Mouse (Mus musculus) MEL (cell line): Measurements from ENCODE around the gene Gm10031. TPM values are rescaled to one million over a fixed set of nuclear protein-coding genes. Genes with fewer than 3 reads are reported as not detected.

Experiments
- DNase-seq: peaks from one replicate; pipeline ENCODE4 v3.0.0; 2011; ENCODE audit warnings: low read depth, low spot score
- H3K27ac ChIP-seq: 2 replicates; pipeline ENCODE4 v1.5.1; 2012; ENCODE audit warnings: low read depth, mild to moderate bottlenecking, control low read depth, low read length, moderate library complexity; ENCODE audit not compliant: control insufficient read depth
- H3K27me3 ChIP-seq, 2 experiments: fragments of 150-350 bp in 1 of 2; sonication (generic) in 1 of 2; 2 replicates each; pipeline ENCODE4 v1.6.1; 2012; ENCODE audit warnings: low read length in 2 of 2, mild to moderate bottlenecking in 2 of 2, improper control_type of control experiment in 1 of 2, moderate library complexity in 1 of 2; ENCODE audit not compliant: insufficient read depth in 2 of 2, control insufficient read depth in 1 of 2
- H3K36me3 ChIP-seq, 2 experiments: 2 replicates each; pipeline ENCODE4 v1.6.1; 2012 to 2014; ENCODE audit warnings: low read length in 2 of 2, improper control_type of control experiment in 1 of 2, inconsistent platforms in 1 of 2, mild to moderate bottlenecking in 1 of 2; ENCODE audit not compliant: insufficient read depth in 2 of 2, control insufficient read depth in 1 of 2
- H3K4me1 ChIP-seq, 2 experiments: fragments of 150-350 bp in 1 of 2; sonication (generic) in 1 of 2; 2 replicates each; pipeline ENCODE4 v1.6.1; 2012; ENCODE audit warnings: low read length in 2 of 2, improper control_type of control experiment in 1 of 2, mild to moderate bottlenecking in 1 of 2; ENCODE audit not compliant: insufficient read depth in 2 of 2, control insufficient read depth in 1 of 2
- H3K4me3 ChIP-seq, 2 experiments: fragments of 150-350 bp in 1 of 2; sonication (generic) in 1 of 2; 2 replicates each; pipeline ENCODE4 v1.5.1; 2012; ENCODE audit warnings: low read depth in 2 of 2, low read length in 2 of 2, mild to moderate bottlenecking in 2 of 2, moderate library complexity in 2 of 2, control low read depth in 1 of 2, improper control_type of control experiment in 1 of 2; ENCODE audit not compliant: control insufficient read depth in 1 of 2, insufficient read depth in 1 of 2
- H3K79me2 ChIP-seq: 2 replicates; pipeline ENCODE4 v1.6.1; 2012; ENCODE audit warnings: mild to moderate bottlenecking, low read length, moderate library complexity; ENCODE audit not compliant: control insufficient read depth, poor library complexity, insufficient read depth
- H3K9ac ChIP-seq: 2 replicates; pipeline ENCODE4 v1.6.1; 2012; ENCODE audit warnings: low read depth, mild to moderate bottlenecking, control low read depth, low read length, moderate library complexity; ENCODE audit not compliant: control insufficient read depth, poor library complexity, severe bottlenecking
- H3K9me3 ChIP-seq: fragments of 150-350 bp; sonication (generic); replicated peaks from 2 replicates; pipeline ENCODE4 v1.6.1; 2012; ENCODE audit warnings: mild to moderate bottlenecking, low read length, improper control_type of control experiment, moderate library complexity; ENCODE audit not compliant: insufficient read depth
- BHLHE40 ChIP-seq: IDR thresholded peaks from 2 replicates; pipeline ENCODE4 v1.6.1; 2012; ENCODE audit warnings: low read depth, mild to moderate bottlenecking, inconsistent platforms, low read length, improper control_type of control experiment, borderline replicate concordance
- CHD2 ChIP-seq: IDR thresholded peaks from 2 replicates; pipeline ENCODE4 v1.6.1; 2011; ENCODE audit warnings: low read length, improper control_type of control experiment
- CTCF ChIP-seq, 3 experiments: IDR thresholded peaks in 2 of 3; conservative IDR thresholded peaks in 1 of 3; 2 replicates each; pipeline ENCODE4 v1.5.1; 2011 to 2012; ENCODE audit warnings: low read length in 3 of 3, low read depth in 2 of 3, mild to moderate bottlenecking in 2 of 3, improper control_type of control experiment in 1 of 3, inconsistent platforms in 1 of 3, mixed read lengths in 1 of 3, moderate library complexity in 1 of 3; ENCODE audit not compliant: control insufficient read depth in 1 of 3, insufficient read depth in 1 of 3, poor library complexity in 1 of 3, severe bottlenecking in 1 of 3
- E2F4 ChIP-seq: IDR thresholded peaks from 2 replicates; pipeline ENCODE4 v1.6.1; 2011; ENCODE audit warnings: low read depth, low read length, improper control_type of control experiment, borderline replicate concordance
- EP300 ChIP-seq, 2 experiments: IDR thresholded peaks; 2 replicates each; pipeline ENCODE4 v1.6.1; 2011; ENCODE audit warnings: improper control_type of control experiment in 2 of 2, low read length in 2 of 2, low read depth in 1 of 2, mild to moderate bottlenecking in 1 of 2
- ETS1 ChIP-seq: IDR thresholded peaks from 2 replicates; pipeline ENCODE4 v1.6.1; 2012; ENCODE audit warnings: low read depth, mild to moderate bottlenecking, inconsistent platforms, low read length, improper control_type of control experiment, moderate library complexity
- GABPA ChIP-seq: IDR thresholded peaks from 2 replicates; pipeline ENCODE4 v1.6.1; 2012; ENCODE audit warnings: low read depth, mild to moderate bottlenecking, inconsistent platforms, low read length, improper control_type of control experiment, moderate library complexity
- GATA1 ChIP-seq: IDR thresholded peaks from 2 replicates; pipeline ENCODE4 v1.6.1; 2011; ENCODE audit warnings: low read depth, low read length, improper control_type of control experiment
- KAT2A ChIP-seq: conservative IDR thresholded peaks from 2 replicates; pipeline ENCODE4 v1.6.1; 2012; ENCODE audit warnings: low read depth, low read length, improper control_type of control experiment, inconsistent platforms
- MAFK ChIP-seq: IDR thresholded peaks from 2 replicates; pipeline ENCODE4 v1.6.1; 2011; ENCODE audit warnings: low read depth, mild to moderate bottlenecking, low read length, improper control_type of control experiment, borderline replicate concordance
- MAX ChIP-seq: IDR thresholded peaks from 2 replicates; pipeline ENCODE4 v1.6.1; 2011; ENCODE audit warnings: low read length, improper control_type of control experiment
- POLR2AphosphoS2 ChIP-seq: IDR thresholded peaks from 2 replicates; pipeline ENCODE4 v1.6.1; 2011; ENCODE audit warnings: low read length, improper control_type of control experiment
- POLR2AphosphoS5 ChIP-seq: IDR thresholded peaks from 2 replicates; pipeline ENCODE4 v1.6.1; 2012; ENCODE audit warnings: low read depth, borderline replicate concordance, mild to moderate bottlenecking, inconsistent platforms, low read length, moderate library complexity, mixed read lengths
- RAD21 ChIP-seq: IDR thresholded peaks from 2 replicates; pipeline ENCODE4 v1.6.1; 2011; ENCODE audit warnings: mild to moderate bottlenecking, low read depth, low read length, improper control_type of control experiment
- RCOR1 ChIP-seq: IDR thresholded peaks from 2 replicates; pipeline ENCODE4 v1.6.1; 2012; ENCODE audit warnings: low read depth, mild to moderate bottlenecking, inconsistent platforms, low read length, improper control_type of control experiment
- SIN3A ChIP-seq: IDR thresholded peaks from 2 replicates; pipeline ENCODE4 v1.6.1; 2012; ENCODE audit warnings: low read length, improper control_type of control experiment, inconsistent platforms
- SMC3 ChIP-seq: IDR thresholded peaks from 2 replicates; pipeline ENCODE4 v1.6.1; 2011; ENCODE audit warnings: low read depth, low read length, improper control_type of control experiment
- TBP ChIP-seq: IDR thresholded peaks from 2 replicates; pipeline ENCODE4 v1.8.0; 2011; ENCODE audit warnings: low read depth, low read length, improper control_type of control experiment
- TCF12 ChIP-seq: IDR thresholded peaks from 2 replicates; pipeline ENCODE4 v1.6.1; 2014; ENCODE audit warnings: low read depth, mild to moderate bottlenecking, inconsistent platforms, low read length, improper control_type of control experiment, moderate library complexity
- USF2 ChIP-seq, 2 experiments: IDR thresholded peaks; 2 replicates each; pipeline ENCODE4 v1.6.1; 2011 to 2012; ENCODE audit warnings: improper control_type of control experiment in 2 of 2, low read length in 2 of 2, borderline replicate concordance in 1 of 2, inconsistent platforms in 1 of 2, low read depth in 1 of 2, mild to moderate bottlenecking in 1 of 2; ENCODE audit not compliant: insufficient read depth in 1 of 2
- ZMIZ1 ChIP-seq: IDR thresholded peaks from 2 replicates; pipeline ENCODE4 v1.6.1; 2012; ENCODE audit warnings: low read depth, mild to moderate bottlenecking, inconsistent platforms, low read length, improper control_type of control experiment, moderate library complexity
- polyA plus RNA-seq, 2 experiments: library from polyadenylated mRNA; stranded (reverse) in 1 of 2; unstranded in 1 of 2; fragments of >175 nt in 1 of 2; fragments of >200 nt in 1 of 2; gene quantifications; 2 replicates each; pipeline versions ENCODE4 v1.2.1 to v1.2.4; 2012; ENCODE audit warnings: low replicate concordance in 2 of 2, low read depth in 1 of 2; ENCODE audit not compliant: insufficient read length in 2 of 2, insufficient read depth in 1 of 2, missing spikeins in 1 of 2
- total RNA-seq: library from RNA; depleted of rRNA; stranded (reverse); fragments of 300-350 nt; gene quantifications from 2 replicates; pipeline ENCODE4 v1.2.3, GENCODE M21; 2012

The Gm10031 gene
- total and polyA plus RNA-seq, 3 experiments, result 10.6 to 15.8 TPM; not detected in 1

GRCm38 (mm10) chr1:156504945-156505523 is 18.8 kb upstream of the Gm10031 start:
- TF ChIP-seq CTCF (IDR thresholded peaks at IDR 0.05 in 2 of 3, conservative IDR thresholded peaks at IDR 0.05 in 1 of 3; ENCODE audit: control insufficient read depth in 1 of 3, insufficient read depth in 1 of 3, low read depth in 2 of 3, low read length in 3 of 3, poor library complexity in 1 of 3, severe bottlenecking in 1 of 3), result peak; percentile 48 to 67 (median 57); a peak in 5 of 6 replicates
- TF ChIP-seq POLR2AphosphoS5, result no peak
- TF ChIP-seq RAD21, result peak; percentile 42
- peak; percentile 50 for TF ChIP-seq SMC3
- H3K4me3 ChIP-seq, result no peak overlapping the region
- no peaks in the 10 kb centered on the region for H3K9me3 ChIP-seq
- no peaks in the 10 kb centered on the region for H3K36me3 ChIP-seq
- no peaks in the 10 kb centered on the region for H3K4me1 ChIP-seq
- H3K27me3 ChIP-seq, result no peaks in the 10 kb centered on the region; a peak in 1 of 4 replicates
- no peaks in the 10 kb centered on the region for H3K79me2 ChIP-seq
- no peak overlapping the region for H3K27ac ChIP-seq
- H3K9ac ChIP-seq, result no peak overlapping the region
- peak; percentile 54 for DNase-seq

GRCm38 (mm10) chr1:156505901-156506300 is 17.9 kb upstream of the Gm10031 start:
- no peaks in the 10 kb centered on the region; a peak in 2 of 4 replicates for H3K27me3 ChIP-seq

GRCm38 (mm10) chr1:156507753-156508152 is 16.1 kb upstream of the Gm10031 start:
- H3K9me3 ChIP-seq, result no peaks in the 10 kb centered on the region
- no peak for DNase-seq
- no peaks in the 10 kb centered on the region for H3K36me3 ChIP-seq
- no peaks in the 10 kb centered on the region for H3K4me1 ChIP-seq
- H3K27ac ChIP-seq, result no peak overlapping the region
- H3K9ac ChIP-seq, result no peak overlapping the region
- no peak overlapping the region for H3K4me3 ChIP-seq
- no peaks in the 10 kb centered on the region; a peak in 2 of 4 replicates for H3K27me3 ChIP-seq
- TF ChIP-seq ZMIZ1 (no peak), SIN3A (no peak), POLR2AphosphoS5 (no peak), MAFK (no peak), SMC3 (no peak), MAX (no peak), BHLHE40 (no peak), GABPA (no peak), CTCF (IDR thresholded peaks at IDR 0.05 in 2 of 3, conservative IDR thresholded peaks at IDR 0.05 in 1 of 3; ENCODE audit: control insufficient read depth in 1 of 3, insufficient read depth in 1 of 3, low read depth in 2 of 3, low read length in 3 of 3, poor library complexity in 1 of 3, severe bottlenecking in 1 of 3) (no peak), RCOR1 (no peak), KAT2A (no peak), EP300 (IDR thresholded peaks at IDR 0.05; ENCODE audit: low read depth in 1 of 2, low read length in 2 of 2) (no peak), E2F4 (no peak), TCF12 (no peak)
- H3K79me2 ChIP-seq, result no peaks in the 10 kb centered on the region

More at GRCm38 (mm10) chr1:156505901-156506300, 17.9 kb upstream of the Gm10031 start:
- H3K79me2 ChIP-seq, result no peaks in the 10 kb centered on the region
- H3K4me3 ChIP-seq, result no peak overlapping the region
- TF ChIP-seq USF2 (IDR thresholded peaks at IDR 0.05; ENCODE audit: borderline replicate concordance in 1 of 2, insufficient read depth in 1 of 2, low read depth in 1 of 2, low read length in 2 of 2), result no peak
- TF ChIP-seq ETS1, result no peak
- no peak for TF ChIP-seq TBP
- TF ChIP-seq GABPA, result no peak
- no peak for TF ChIP-seq GATA1
- no peak for TF ChIP-seq RAD21
- no peak for TF ChIP-seq POLR2AphosphoS5
- no peak for TF ChIP-seq POLR2AphosphoS2
- TF ChIP-seq CHD2, result no peak
- TF ChIP-seq, all 39 proteins: peak for 0
- Histone ChIP-seq H3K9ac (no peak overlapping the region), H3K4me1 (no peaks in the 10 kb centered on the region), H3K36me3 (no peaks in the 10 kb centered on the region), H3K27ac (no peak overlapping the region), H3K9me3 (no peaks in the 10 kb centered on the region)
- DNase-seq, result no peak
